Comparison of ENCODE assay signal across 26 mouse cellular contexts in the genomic region with DNA sequence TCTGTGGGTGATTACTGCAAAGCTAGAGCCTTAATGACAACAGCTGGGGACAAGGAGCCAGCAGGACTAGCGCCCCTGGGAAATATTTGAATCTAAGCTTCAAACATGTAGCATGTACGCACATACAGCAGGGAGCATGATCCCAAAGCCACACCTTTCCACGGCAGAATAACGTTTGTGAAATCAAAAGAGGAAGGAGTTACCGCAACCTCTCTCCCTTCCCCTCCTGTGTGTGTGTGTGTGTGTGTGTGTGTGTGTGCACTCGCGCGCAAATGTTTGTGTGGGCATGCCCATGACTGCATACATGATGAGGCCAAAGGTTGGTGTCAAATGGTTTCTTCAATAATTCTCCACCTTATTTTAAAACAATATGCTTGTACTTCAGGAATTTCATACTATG.
A peak's percentile ranks its signal among the peaks of the same experiment; 100 is the strongest.
DNase-seq lines count a peak whose midpoint lies in the region; ATAC-seq and TF ChIP-seq lines count a peak whose summit lies in the region.
"Had no signal": no experiment of that assay in that cellular context is flagged by ENCODE, and none has a peak within 500 bp of the region (broad histone marks: within the 10 kb centered on the region; RNA-seq: fewer than 3 reads in every experiment).

No protein-coding gene starts in this region.

- no peak overlapping the region for H3K4me3 ChIP-seq in cerebellum, adult 2 months (replicated peaks; ENCODE audit: insufficient read depth, low read depth, low read length)
- no peak overlapping the region for H3K4me3 ChIP-seq in forebrain, embryonic 15.5 days
- H3K4me3 ChIP-seq: embryonic facial prominence, embryonic 10.5 days; embryonic facial prominence, embryonic 13.5 days; erythroblast, embryonic 14.5 days; forebrain, embryonic 12.5 days; hindbrain, embryonic 12.5 days; hindbrain, embryonic 15.5 days had no signal

- TF ChIP-seq POLR2A in cerebellum, adult 2 months (IDR thresholded peaks at IDR 0.05; ENCODE audit: borderline replicate concordance, insufficient read depth, low read length), result no peak

- H3K27me3 ChIP-seq in cerebellum, adult 2 months (ENCODE audit: control insufficient read depth, insufficient read depth, low read length), result no peaks in the 10 kb centered on the region
- no peaks in the 10 kb centered on the region for H3K27me3 ChIP-seq in forebrain, embryonic 15.5 days
- H3K27me3 ChIP-seq: hindbrain, embryonic 12.5 days had no signal

- peaks cover 37% of the 10 kb centered on the region for H3K4me1 ChIP-seq in cerebellum, adult 2 months (ENCODE audit: control insufficient read depth, insufficient read depth, low read length)
- no peaks in the 10 kb centered on the region for H3K4me1 ChIP-seq in forebrain, embryonic 15.5 days
- H3K4me1 ChIP-seq: embryonic facial prominence, embryonic 10.5 days; embryonic facial prominence, embryonic 13.5 days; forebrain, embryonic 12.5 days; hindbrain, embryonic 12.5 days; hindbrain, embryonic 15.5 days had no signal

- DNase-seq in cerebellum, adult 2 months, result no peak
- no peak for DNase-seq in cerebellum, postnatal 25 days
- peak; percentile 28 to 42 for DNase-seq in spleen, postnatal 36 days (ENCODE audit: low spot score in 2 of 2)
- no peak for DNase-seq in spleen, postnatal 14 days (ENCODE audit: low spot score in 2 of 2)
- DNase-seq in testis, postnatal 14 days (ENCODE audit: low spot score), result no peak
- DNase-seq: adrenal gland, adult 8-10 months; adrenal gland, postnatal 25 days; cerebellum, adult 11-12 months; cerebellum, adult 9-10 months; cerebellum, postnatal 14 days; embryo, embryonic 11 days; gastrocnemius, postnatal 10 days; gastrocnemius, postnatal 36 days; heart, adult 11 months had no signal

- ATAC-seq in megakaryocyte, adult 5-6 weeks (ENCODE audit: poor library complexity, severe bottlenecking), result peak; percentile 35; the same call in 1 of the 2 replicates
- ATAC-seq in inflammation-experienced regulatory T-cells, adult 6 months, result no peak
- no peak for ATAC-seq in forebrain, embryonic 15.5 days (replicated peaks)
- ATAC-seq: activated CD4-positive, CD25-positive, alpha-beta regulatory T cell, adult 4 months; forebrain, embryonic 16.5 days had no signal

- H3K36me3 ChIP-seq in forebrain, embryonic 15.5 days, result no peaks in the 10 kb centered on the region
- H3K36me3 ChIP-seq: embryonic facial prominence, embryonic 10.5 days; embryonic facial prominence, embryonic 13.5 days; forebrain, embryonic 12.5 days; hindbrain, embryonic 12.5 days; hindbrain, embryonic 15.5 days had no signal

- H3K4me2 ChIP-seq in forebrain, embryonic 15.5 days (replicated peaks), result no peak overlapping the region
- H3K4me2 ChIP-seq: embryonic facial prominence, embryonic 13.5 days; forebrain, embryonic 12.5 days; heart, embryonic 11.5 days; hindbrain, embryonic 12.5 days; hindbrain, embryonic 15.5 days had no signal

- WGBS in cerebellum, adult 2 months, result 91% methylated on average over 8 of the region's 8 CpGs
- 92% methylated on average over 8 of the region's 8 CpGs for WGBS in forebrain, embryonic 15.5 days

- no peaks in the 10 kb centered on the region for H3K9me3 ChIP-seq in forebrain, embryonic 15.5 days
- H3K9me3 ChIP-seq: embryonic facial prominence, embryonic 10.5 days; embryonic facial prominence, embryonic 13.5 days; forebrain, embryonic 12.5 days; hindbrain, embryonic 12.5 days; hindbrain, embryonic 15.5 days had no signal

- TF ChIP-seq CTCF in cerebellum, adult 2 months (IDR thresholded peaks at IDR 0.05; ENCODE audit: borderline replicate concordance, insufficient read depth, low read depth, low read length), result no peak

- H3K9ac ChIP-seq in forebrain, embryonic 15.5 days (replicated peaks), result no peak overlapping the region
- H3K9ac ChIP-seq: embryonic facial prominence, embryonic 13.5 days; forebrain, embryonic 12.5 days; hindbrain, embryonic 12.5 days; hindbrain, embryonic 15.5 days had no signal

- H3K27ac ChIP-seq in cerebellum, adult 2 months (ENCODE audit: insufficient read depth, low read length), result 0 out of 2 replicates have a peak overlapping the region, but pooled peaks have one; percentile 55
- H3K27ac ChIP-seq in forebrain, embryonic 15.5 days (replicated peaks), result no peak overlapping the region
- H3K27ac ChIP-seq: embryonic facial prominence, embryonic 10.5 days; embryonic facial prominence, embryonic 13.5 days; forebrain, embryonic 12.5 days; hindbrain, embryonic 12.5 days; hindbrain, embryonic 15.5 days had no signal

Comparison
In these comparisons a context has a peak if more than half of its experiments do, and no peak if none do; other contexts are left out.
1. DNase-seq: peak in spleen, postnatal 36 days (2 of 2); none in cerebellum, adult 2 months (0 of 2), cerebellum, postnatal 25 days (0 of 2), spleen, postnatal 14 days (0 of 2) and testis, postnatal 14 days (single experiment).